Mouse (Mus musculus) limb, embryonic 10.5 days (tissue): ENCODE measurements at regions not wholly inside any gene's neighbourhood (a gene's known extent, or its start where the extent isn't known, plus 50 kb on each side); places are given as distances from the start of the nearest gene placed in this dataset.
A peak's percentile ranks its signal among the peaks of the same experiment; 100 is the strongest.
"Not testable (repeated sequence)": the region's sequence is repeated elsewhere in the genome, so short reads cannot be mapped to it uniquely, and the experiment has no call there.

Experiments used
- DNase-seq: peaks from one replicate; pipeline ENCODE4 v3.0.0-alpha.2; 2017; ENCODE audit warnings: low spot score
- H3K27ac ChIP-seq: fragments of 300-500 bp; sonication (generic); 2 replicates; pipeline ENCODE4 v1.5.1; 2016; ENCODE audit warnings: mild to moderate bottlenecking
- H3K27me3 ChIP-seq: fragments of 300-500 bp; sonication (generic); 2 replicates; pipeline ENCODE4 v1.6.1; 2016; ENCODE audit warnings: low read depth, mild to moderate bottlenecking; ENCODE audit not compliant: poor library complexity, severe bottlenecking
- H3K36me3 ChIP-seq: fragments of 300-500 bp; sonication (generic); 2 replicates; pipeline ENCODE4 v1.6.1; 2016; ENCODE audit warnings: mild to moderate bottlenecking, moderate library complexity
- H3K4me1 ChIP-seq: fragments of 300-500 bp; sonication (generic); 2 replicates; pipeline ENCODE4 v1.6.1; 2016
- H3K4me3 ChIP-seq: fragments of 300-500 bp; sonication (generic); 2 replicates; pipeline ENCODE4 v1.5.1; 2016; ENCODE audit warnings: mild to moderate bottlenecking, moderate library complexity
- H3K9me3 ChIP-seq: fragments of 300-500 bp; sonication (generic); replicated peaks from 2 replicates; pipeline ENCODE4 v1.6.1; 2016; ENCODE audit warnings: mild to moderate bottlenecking
- WGBS: fragments of 180-500 bp; shearing (Covaris S2); methylation state at CpG from one replicate; pipeline ENCODE4 v1.1.7; 2016; 5-methylcytosine and 5-hydroxymethylcytosine counted together

- 96% methylated on average over 3 of the region's 3 CpGs for WGBS
- DNase-seq: no peak
- Histone ChIP-seq H3K9me3 (no peaks in the 10 kb centered on the region), H3K27me3 (no peaks in the 10 kb centered on the region), H3K36me3 (no peaks in the 10 kb centered on the region), H3K4me3 (no peak overlapping the region), H3K27ac (no peak overlapping the region), H3K4me1 (no peaks in the 10 kb centered on the region)
These were observed 368.0 kb upstream of the Cdh5 start for GRCm38 (mm10) chr8:103733466-103733865.

GRCm38 (mm10) chr8:103738330-103738729 lies 363.1 kb upstream of the Cdh5 start:
- Histone ChIP-seq H3K4me1 (peaks cover 15% of the 10 kb centered on the region), H3K9me3 (no peaks in the 10 kb centered on the region), H3K4me3 (no peak overlapping the region), H3K36me3 (no peaks in the 10 kb centered on the region), H3K27ac (no peak overlapping the region), H3K27me3 (no peaks in the 10 kb centered on the region)
- 64% methylated on average over 8 of the region's 8 CpGs for WGBS
- no peak for DNase-seq

DNA sequence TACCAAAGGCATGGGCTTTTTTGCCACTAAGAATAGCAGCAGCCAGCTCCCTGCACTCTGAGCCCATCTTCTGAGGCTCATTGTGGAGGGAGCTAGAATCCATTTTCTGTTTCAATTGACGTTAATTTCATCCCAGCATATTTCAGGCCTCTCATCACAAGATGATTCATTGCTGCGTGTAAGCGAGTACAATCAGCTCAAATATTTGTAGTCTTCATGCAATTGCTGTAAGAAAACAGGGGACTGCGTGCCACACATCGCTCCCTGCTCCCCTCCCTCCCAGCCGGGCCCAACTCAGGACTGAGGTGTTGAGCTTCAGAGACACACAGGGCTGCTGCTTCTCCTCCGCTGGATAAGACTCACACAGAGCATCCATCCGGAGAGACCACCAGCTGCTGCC lies 360.0 kb upstream of the Cdh5 start:
- peaks cover 17% of the 10 kb centered on the region for H3K4me1 ChIP-seq
- no peaks in the 10 kb centered on the region for H3K9me3 ChIP-seq
- no peak for DNase-seq
- no peaks in the 10 kb centered on the region for H3K27me3 ChIP-seq
- WGBS: 79% methylated on average over 8 of the region's 8 CpGs
- H3K27ac ChIP-seq: no peak overlapping the region; the same call in 1 of the 2 replicates
- no peaks in the 10 kb centered on the region for H3K36me3 ChIP-seq
- no peak overlapping the region for H3K4me3 ChIP-seq

DNA sequence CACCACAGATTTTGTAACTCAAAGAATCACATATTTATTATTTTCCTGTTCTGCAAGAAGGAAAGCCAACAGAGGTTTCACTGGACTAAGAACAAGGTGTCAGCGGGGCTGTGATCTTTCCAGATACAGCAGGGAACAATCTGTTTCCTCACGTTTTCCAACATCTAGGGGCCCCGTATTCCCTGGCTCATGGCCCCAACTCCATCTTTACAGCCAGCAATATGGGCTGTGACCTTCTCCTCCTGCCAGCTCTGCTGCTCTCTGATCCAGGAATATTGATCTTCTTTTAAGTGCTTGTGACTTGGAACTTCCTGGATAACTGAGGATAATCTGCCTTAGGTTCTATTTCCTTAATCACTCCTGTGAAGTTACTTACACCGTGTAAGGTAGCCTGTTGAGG lies 352.7 kb upstream of the Cdh5 start:
- no peaks in the 10 kb centered on the region for H3K36me3 ChIP-seq
- WGBS: 63% methylated on average over 4 of the region's 4 CpGs
- H3K4me3 ChIP-seq: no peak overlapping the region
- 0 out of 2 replicates have a peak, but pooled peaks cover 5% of the 10 kb centered on the region for H3K27me3 ChIP-seq
- peaks cover 14% of the 10 kb centered on the region for H3K4me1 ChIP-seq
- no peaks in the 10 kb centered on the region for H3K9me3 ChIP-seq
- no peak for DNase-seq
- no peak overlapping the region for H3K27ac ChIP-seq

GRCm38 (mm10) chr8:103750278-103751097 lies 350.9 kb upstream of the Cdh5 start:
- Histone ChIP-seq H3K9me3 (no peaks in the 10 kb centered on the region), H3K36me3 (no peaks in the 10 kb centered on the region), H3K4me1 (peaks cover 14% of the 10 kb centered on the region), H3K27ac (peak overlapping the region; percentile 66), H3K27me3 (0 out of 2 replicates have a peak, but pooled peaks cover 5% of the 10 kb centered on the region), H3K4me3 (no peak overlapping the region)
- WGBS: 53% methylated on average over 12 of the region's 12 CpGs
- no peak for DNase-seq

- Histone ChIP-seq H3K4me3 (no peak overlapping the region), H3K9me3 (no peaks in the 10 kb centered on the region), H3K4me1 (peaks cover 14% of the 10 kb centered on the region), H3K36me3 (no peaks in the 10 kb centered on the region), H3K27ac (no peak overlapping the region; the same call in 1 of the 2 replicates), H3K27me3 (0 out of 2 replicates have a peak, but pooled peaks cover 5% of the 10 kb centered on the region)
- 66% methylated on average over 2 of the region's 2 CpGs for WGBS
- no peak for DNase-seq
These were observed 350.3 kb upstream of the Cdh5 start for GRCm38 (mm10) chr8:103751161-103751560.

- no peak for DNase-seq
- Histone ChIP-seq H3K9me3 (no peaks in the 10 kb centered on the region), H3K4me1 (no peaks in the 10 kb centered on the region), H3K27ac (no peak overlapping the region), H3K4me3 (no peak overlapping the region), H3K36me3 (no peaks in the 10 kb centered on the region), H3K27me3 (no peaks in the 10 kb centered on the region)
- WGBS: 78% methylated on average over 1 of the region's 1 CpGs
These were observed 337.6 kb upstream of the Cdh5 start for GRCm38 (mm10) chr8:103763821-103764220.

- DNase-seq: no peak
- Histone ChIP-seq H3K27me3 (no peaks in the 10 kb centered on the region), H3K36me3 (no peaks in the 10 kb centered on the region), H3K4me3 (no peak overlapping the region), H3K27ac (no peak overlapping the region), H3K9me3 (no peaks in the 10 kb centered on the region), H3K4me1 (peaks cover 12% of the 10 kb centered on the region)
- 90% methylated on average over 6 of the region's 6 CpGs for WGBS
These were observed 321.8 kb upstream of the Cdh5 start for GRCm38 (mm10) chr8:103779658-103780057.

DNA sequence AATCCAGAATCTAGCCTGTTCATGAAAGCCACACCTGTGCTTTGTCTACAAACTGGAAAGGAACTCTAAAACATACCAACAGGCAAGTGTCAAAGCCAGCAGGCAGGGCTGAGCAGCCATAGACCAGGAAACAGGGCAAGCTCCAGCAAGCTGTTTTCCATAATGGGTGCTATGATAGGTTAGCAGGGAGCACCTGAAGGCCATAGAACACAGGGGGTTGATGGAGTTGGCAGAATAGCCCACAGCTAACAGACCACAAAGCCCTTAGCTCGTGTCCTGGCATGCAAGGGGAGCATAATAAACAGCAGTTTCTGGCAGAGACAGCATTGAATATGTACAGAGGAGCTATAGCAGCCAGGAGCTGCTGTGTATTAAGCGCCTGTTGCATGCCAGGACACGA lies 313.1 kb upstream of the Cdh5 start:
- 82% methylated on average over 3 of the region's 3 CpGs for WGBS
- H3K4me3 ChIP-seq: no peak overlapping the region
- H3K4me1 ChIP-seq: peaks cover 27% of the 10 kb centered on the region
- no peak for DNase-seq
- no peaks in the 10 kb centered on the region for H3K36me3 ChIP-seq
- H3K9me3 ChIP-seq: no peaks in the 10 kb centered on the region
- H3K27ac ChIP-seq: no peak overlapping the region
- no peaks in the 10 kb centered on the region for H3K27me3 ChIP-seq

- no peak for DNase-seq
- H3K27me3 ChIP-seq: no peaks in the 10 kb centered on the region
- H3K36me3 ChIP-seq: no peaks in the 10 kb centered on the region
- WGBS: 90% methylated on average over 1 of the region's 1 CpGs
- peaks cover 5% of the 10 kb centered on the region; the same call in 1 of the 2 replicates for H3K4me1 ChIP-seq
- H3K27ac ChIP-seq: no peak overlapping the region
- H3K9me3 ChIP-seq: no peaks in the 10 kb centered on the region
- H3K4me3 ChIP-seq: no peak overlapping the region
These were observed 308.1 kb upstream of the Cdh5 start for GRCm38 (mm10) chr8:103793331-103793730.

- H3K9me3 ChIP-seq, DNase-seq: not testable (repeated sequence)
- WGBS: 91% methylated on average over 2 of the region's 2 CpGs
These were observed 302.8 kb upstream of the Cdh5 start for GRCm38 (mm10) chr8:103798630-103799029.

DNA sequence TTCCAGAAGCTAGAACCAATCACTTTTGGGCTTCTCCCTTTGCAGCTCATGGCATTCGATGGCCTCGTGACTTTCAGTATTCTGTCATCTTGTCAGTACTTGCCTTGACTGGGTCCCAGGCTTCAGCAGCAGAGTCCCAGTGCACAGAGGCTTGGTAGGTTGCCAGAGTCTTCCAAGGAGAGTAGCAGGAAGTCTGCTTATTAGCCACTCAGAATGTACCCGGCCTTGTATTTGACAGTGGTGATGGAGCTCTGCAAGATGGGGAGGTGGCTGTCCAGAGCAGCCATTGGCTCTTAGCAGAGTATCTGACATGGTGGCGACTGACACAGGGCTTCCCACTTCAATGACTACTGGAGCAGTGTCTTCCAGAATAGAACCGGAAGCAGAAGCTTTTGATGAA lies 293.3 kb upstream of the Cdh5 start:
- Histone ChIP-seq H3K36me3 (no peaks in the 10 kb centered on the region), H3K4me3 (no peak overlapping the region), H3K27me3 (no peaks in the 10 kb centered on the region), H3K9me3 (no peaks in the 10 kb centered on the region), H3K27ac (peak overlapping the region; percentile 51; the same call in 1 of the 2 replicates), H3K4me1 (peaks cover 14% of the 10 kb centered on the region)
- 83% methylated on average over 5 of the region's 5 CpGs for WGBS
- DNase-seq: no peak

More at GRCm38 (mm10) chr8:103798630-103799029, 302.8 kb upstream of the Cdh5 start:
- H3K27me3 ChIP-seq, H3K4me3 ChIP-seq, H3K36me3 ChIP-seq, H3K27ac ChIP-seq, H3K4me1 ChIP-seq: not testable (repeated sequence)

DNA sequence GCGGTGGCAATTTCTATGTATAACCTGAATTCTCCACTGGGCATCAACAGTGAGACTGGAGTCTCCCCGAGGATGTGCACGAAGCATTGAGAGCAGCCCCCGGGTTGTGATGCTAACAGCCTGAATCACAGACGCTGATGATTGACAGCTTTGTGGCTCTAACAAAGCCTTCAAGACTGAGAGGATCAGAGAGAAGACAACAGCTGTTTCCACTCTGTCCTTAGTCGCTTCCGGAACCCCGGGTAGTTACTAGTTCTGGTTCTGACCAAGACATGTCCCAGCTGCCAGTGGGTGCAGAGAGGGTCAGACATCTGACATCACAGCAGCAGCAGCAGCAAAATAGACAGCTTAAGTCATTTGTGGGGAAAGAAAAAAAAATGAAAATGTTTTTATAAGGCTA lies 292.8 kb upstream of the Cdh5 start:
- no peaks in the 10 kb centered on the region for H3K9me3 ChIP-seq
- H3K27ac ChIP-seq: peak overlapping the region; percentile 51; the same call in 1 of the 2 replicates
- H3K27me3 ChIP-seq: no peaks in the 10 kb centered on the region
- 51% methylated on average over 8 of the region's 8 CpGs for WGBS
- DNase-seq: no peak
- no peak overlapping the region for H3K4me3 ChIP-seq
- peaks cover 19% of the 10 kb centered on the region for H3K4me1 ChIP-seq
- no peaks in the 10 kb centered on the region for H3K36me3 ChIP-seq
